Mouse (Mus musculus) heart, adult 9 months (tissue): ENCODE results near the gene Cenpo.
"Not testable (repeated sequence)": the region's sequence is repeated elsewhere in the genome, so short reads cannot be mapped to it uniquely, and the experiment has no call there.

ENCODE experiments used
- DNase-seq, 2 experiments: peaks; one replicate each; pipeline ENCODE4 v3.0.0; 2022; ENCODE audit warnings: low spot score in 2 of 2

Gene Cenpo

GRCm38 (mm10) chr12:4233572-4234508, at the start of gene Cenpo, which contains the start of gene Ptrhd1:
TSS of gene Cenpo (minus strand) at chr12:4234294.
TSS of gene Ptrhd1 (plus strand) at chr12:4234027.
- DNase-seq: peak; percentile 97 to 99

GRCm38 (mm10) chr12:4279878-4280277, 45.8 kb upstream of the Cenpo start:
- no peak for DNase-seq

DNA sequence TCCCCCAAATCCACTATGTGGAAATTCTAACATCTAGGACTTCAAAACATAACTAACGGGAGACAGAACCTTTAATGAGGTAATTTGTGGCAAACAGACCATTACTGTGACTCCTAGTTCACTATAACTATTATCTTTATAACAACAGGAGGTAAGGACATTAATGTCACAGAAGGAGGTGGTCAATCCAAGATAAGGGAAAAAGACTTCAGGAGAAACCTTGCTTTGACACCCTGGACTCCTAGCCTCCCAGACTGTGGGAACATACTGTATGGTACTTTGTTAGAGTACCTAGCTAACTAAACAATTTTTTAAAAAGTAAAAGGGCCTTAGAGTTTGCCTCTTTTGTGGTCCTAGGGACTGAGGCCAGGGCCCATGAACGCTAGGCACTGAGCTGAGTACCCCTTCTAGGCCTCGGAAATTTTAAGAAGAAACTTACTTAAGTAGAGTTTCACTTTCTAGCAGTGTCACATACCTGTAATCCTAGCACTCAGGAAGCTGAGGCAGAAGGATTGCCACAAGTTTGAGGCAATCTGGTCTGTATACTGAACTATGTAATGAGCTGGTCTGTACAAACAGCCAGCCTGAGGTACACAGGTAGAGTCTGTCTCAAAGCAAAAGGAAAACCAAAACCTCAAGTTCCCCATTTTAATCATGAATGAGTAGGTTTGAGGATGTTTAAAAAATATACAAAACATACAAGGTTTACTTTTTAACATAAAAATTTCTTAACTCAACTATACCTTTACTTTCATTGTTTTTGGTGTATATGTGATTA, 45.1 kb upstream of the Cenpo start:
- DNase-seq: no peak

DNA sequence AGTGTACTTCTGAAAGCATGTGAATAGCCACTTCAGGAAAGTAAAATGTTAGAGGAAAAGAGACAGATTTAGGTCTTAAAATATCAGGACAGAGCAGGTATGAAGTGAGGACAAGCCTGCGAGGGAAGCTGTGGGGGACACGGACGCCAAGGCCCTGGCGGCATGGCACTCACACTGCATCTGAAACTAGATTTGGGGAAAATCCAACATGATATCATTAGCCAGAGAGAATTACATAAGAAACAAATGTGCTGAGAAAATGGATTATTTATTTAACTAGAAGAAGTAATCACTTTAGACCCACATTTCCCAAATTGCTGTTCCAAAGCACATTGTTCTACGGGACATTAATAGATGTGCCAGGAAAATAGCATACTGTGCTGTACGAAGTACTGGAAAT, 37.0 kb upstream of the Cenpo start:
- no peak for DNase-seq

DNA sequence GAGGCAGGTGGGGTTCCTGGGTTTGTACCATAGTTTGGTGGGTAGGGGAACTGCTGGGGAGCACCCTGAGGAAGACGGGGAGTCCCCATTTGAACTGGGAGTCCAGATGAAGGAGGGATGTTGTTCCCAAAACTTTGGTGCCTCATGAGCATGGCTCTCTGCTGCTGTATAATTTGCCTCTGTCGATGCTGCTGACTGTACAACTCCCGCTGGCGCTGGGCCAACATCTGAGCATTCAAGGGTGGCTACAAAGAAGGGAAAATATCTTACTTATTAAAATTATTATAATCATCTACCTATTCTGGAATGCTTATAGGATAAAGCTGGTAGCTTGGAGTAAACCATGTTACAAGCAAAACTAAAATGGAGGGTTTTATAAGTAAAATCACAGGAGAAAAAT, 33.7 kb upstream of the Cenpo start:
- DNase-seq: no peak

DNA sequence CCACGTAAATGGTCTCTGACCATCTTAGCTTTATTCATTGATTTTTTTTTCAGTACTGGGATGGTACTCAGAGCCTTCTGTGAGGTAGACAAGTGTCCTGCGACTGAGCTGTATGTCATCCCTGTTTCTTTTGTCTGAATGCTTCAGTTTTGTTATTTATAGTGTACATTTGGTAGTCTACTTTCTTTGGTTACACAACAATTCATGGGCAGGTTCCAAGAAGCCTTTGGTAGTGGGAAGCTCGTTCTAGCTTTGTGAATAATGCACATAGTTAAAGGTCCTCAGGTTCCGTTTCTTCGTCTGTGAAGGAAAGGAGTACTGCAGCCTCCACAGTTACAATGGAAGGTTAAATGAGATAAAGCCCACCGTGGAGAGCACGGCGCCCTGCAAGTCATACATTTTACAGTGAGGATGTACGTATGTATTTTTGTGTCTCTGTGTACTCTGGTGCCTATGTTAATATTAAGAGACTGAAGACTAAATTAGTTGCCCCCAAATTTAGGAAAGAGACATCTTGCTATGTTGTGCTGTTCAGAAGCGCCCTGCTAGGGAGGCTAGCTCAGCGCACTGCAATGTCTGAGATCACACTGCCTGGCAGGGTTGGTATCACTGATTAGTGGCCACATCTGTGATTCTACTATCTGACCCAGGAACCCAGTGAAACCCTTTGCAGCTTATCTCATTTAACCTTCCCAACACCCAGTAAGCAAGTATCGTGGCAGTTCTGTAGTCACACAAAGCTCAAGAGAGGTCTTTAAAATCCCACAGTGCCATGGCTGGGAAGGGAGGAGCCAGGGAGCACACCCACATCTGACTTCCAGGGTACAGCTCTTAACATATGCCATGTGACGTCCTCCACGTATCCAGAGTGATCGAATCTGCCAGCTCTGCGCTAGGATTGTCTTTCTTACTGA, 18.9 kb upstream of the Cenpo start:
- DNase-seq: no peak

GRCm38 (mm10) chr12:4249786-4250185, 15.7 kb upstream of the Cenpo start:
- no peak for DNase-seq

- no peak for DNase-seq
Observed at GRCm38 (mm10) chr12:4245742-4246141, 11.6 kb upstream of the Cenpo start.

GRCm38 (mm10) chr12:4243805-4244204, 9.7 kb upstream of the Cenpo start:
- DNase-seq: no peak

- not testable (repeated sequence) for DNase-seq
Observed at GRCm38 (mm10) chr12:4240281-4240680, 6.2 kb upstream of the Cenpo start.

DNA sequence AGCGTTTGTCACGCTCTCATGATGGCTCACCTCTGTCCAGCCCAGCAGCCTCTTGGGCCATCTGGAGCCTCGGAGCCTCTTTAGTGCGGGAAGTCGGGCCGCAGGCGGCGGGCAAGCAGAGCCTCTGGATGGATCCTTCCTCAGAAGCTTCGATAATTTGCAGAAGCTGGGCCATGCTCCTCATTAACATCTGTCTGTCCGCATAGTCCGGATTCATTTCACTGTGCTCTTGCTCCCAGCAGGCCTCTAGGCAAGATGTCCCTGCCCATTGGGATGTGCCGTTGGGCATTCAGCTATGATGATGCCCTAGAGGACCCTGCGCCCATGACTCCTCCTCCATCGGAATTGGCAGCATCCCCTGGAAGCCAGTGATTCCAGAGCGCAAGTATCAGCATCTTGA, 3.4 kb upstream of the Cenpo start:
- no peak for DNase-seq

DNA sequence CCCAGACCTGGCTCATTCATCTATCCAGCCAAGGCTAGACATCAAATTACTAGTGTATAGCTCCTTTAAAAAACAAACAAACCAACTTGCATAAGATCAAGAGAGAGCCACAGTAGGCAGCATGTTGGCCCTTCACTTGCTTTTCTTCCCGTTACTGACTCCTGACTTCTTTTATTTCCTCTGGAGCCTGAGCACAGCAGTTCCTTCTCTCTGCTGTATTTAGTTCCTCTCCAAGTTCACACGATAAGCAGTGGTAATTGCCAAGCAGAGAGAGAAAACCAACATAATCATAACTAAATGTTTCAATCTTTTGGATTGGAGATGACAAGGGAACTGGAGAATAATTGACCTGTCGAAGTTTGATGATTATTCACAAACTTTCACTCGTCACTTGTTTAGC, 1.3 kb downstream of the Cenpo start:
- DNase-seq: no peak

GRCm38 (mm10) chr12:4230156-4230555, 3.9 kb downstream of the Cenpo start:
- DNase-seq: no peak

DNA sequence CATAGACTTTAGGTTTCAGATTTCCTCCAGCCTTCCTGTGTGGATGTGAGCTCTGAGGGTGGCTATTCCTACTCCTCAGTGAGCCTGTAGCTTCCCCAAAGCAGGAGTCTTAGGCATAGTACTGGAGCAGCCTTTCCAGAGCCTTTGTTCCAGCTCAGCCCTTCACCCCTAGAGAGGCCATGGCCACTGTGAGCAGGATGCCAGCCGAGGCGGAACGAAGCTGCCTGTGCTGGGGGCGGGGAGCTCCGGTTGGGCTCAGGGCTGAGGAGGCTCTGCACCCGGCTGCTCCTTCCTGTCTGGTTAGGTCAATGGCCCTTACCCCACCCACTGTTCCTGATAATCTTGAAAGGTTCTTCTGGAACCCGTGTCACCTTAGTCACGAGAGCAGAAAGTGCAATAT, 21.2 kb downstream of the Cenpo start:
- DNase-seq: no peak

DNA sequence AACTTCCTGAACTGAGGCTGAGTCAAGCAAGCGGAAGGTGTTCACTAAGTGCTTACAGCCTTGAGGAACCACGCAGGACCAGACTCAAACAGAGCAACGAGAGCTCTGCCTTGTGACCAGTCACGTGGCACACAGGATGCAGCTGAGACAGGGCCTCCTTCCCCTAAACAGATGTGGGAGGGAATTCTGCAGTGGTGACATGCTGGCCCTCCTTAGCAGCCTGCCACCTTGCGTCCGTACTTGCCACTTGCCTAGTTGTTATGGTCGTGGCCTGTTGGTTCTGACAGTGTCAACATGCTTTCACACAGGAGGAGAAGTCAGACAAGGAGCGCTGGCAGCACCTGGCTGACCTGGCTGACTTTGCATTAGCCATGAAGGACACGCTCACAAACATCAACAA, 22.9 kb downstream of the Cenpo start:
- DNase-seq: peak; percentile 27 to 59

DNA sequence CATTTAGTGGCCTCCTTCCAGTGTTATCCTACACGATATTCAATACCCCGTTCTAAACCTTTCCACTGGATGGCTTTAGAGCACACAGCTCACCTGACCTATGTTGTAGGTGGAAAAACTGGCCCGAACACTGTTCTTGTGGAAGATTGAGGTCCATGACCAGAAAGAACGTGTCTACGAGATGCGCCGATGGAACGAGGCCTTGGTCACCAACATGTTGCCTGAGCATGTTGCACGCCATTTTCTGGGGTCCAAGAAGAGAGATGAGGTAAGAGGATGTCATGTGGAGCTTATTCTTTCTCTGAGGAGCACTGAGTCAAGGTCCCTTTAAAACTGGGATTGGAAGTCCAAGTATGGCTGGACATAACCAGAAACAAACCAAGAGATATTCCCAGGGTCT, 24.9 kb downstream of the Cenpo start:
- no peak for DNase-seq

DNA sequence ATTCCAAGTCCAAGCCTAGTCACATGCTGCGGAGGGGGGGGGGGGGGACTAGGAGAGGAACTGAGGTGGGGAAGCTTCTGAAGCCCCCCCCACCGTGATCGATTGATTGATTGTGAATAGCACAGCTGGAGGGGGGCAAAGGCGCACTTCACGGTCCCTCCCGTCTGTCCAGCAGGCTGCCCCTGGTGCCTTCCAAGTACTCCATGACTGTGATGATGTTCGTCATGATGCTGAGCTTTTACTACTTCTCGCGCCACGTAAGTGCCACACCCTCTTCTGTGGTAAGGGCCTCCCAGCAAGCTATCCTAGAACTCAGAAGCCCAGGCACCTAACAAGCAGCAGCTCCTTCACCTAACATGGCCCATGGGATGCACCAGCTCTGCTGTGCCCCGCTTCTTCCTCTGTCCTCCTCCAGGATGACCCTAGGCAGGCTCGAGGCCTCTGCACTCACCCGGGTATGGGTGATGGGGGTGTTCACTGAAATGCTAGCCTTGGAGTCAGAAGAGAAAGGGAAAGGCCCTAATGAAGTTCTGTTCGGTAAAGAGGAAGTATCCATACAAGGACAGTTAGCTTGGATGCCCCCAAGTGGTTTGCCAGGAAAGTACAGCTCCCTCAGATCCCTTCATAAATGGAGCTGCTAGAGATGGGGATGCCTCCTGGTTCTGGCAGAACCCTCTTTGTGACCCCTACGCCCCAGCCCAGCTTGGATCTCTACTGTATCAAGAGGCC, 25.5 kb downstream of the Cenpo start:
- peak; percentile 35 to 54 for DNase-seq

DNA sequence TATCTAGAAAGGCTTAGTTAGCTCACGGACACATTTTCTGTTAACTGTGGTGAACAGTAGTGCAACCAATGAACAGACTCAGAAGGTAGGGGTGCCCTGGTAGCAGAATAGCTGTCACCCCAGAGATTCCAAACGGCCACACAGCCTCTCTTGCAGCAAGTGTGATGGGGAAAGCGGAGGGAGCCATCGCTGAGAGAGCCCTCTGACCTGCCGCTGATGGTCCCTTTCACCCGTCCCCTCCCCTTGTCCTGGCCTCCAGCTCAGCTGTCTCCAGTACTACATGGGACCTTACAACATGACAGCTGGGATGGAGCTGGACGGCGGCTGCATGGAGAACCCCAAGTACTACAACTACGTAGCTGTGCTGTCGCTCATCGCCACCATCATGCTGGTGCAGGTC, 28.0 kb downstream of the Cenpo start:
- DNase-seq: no peak

- DNase-seq: no peak
Observed at GRCm38 (mm10) chr12:4202206-4202605, 31.9 kb downstream of the Cenpo start.

DNA sequence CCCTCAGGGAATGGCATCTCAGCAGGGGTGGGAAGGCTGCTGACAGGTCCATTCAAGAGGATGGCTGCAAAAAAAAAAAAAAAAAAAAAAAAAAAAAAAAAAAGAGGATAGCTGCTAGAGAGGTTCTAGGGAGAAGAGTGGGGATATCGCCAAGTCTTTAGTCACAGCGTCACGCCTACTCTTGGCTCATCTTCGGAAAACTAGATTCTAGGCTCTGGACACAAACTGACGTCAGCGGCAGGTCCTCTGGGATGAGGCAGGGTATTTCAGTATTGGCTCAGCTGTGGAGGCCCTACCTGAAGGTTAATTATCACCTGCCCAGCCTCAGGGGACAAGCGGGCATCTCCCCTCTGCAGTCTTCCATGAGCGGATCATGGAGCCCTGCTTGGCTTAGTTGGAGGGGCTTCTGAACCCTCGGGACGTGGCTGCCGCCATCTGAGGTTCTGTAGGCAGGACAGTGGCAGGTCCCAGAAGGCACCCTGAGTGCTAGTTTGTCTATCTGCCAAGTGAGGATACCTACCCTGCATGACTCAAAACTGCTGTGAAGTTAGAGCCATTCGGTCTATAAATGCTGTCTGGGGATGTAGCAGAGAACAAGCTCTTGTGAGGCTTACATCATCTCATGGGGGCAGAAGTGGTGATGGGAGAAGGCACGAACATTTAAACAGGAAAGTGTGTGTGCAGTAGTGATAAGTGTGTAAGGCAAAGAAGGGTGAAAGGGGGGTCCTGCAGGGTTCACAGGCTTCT, 32.5 kb downstream of the Cenpo start:
- peak; percentile 60 to 80 for DNase-seq
